Mouse (Mus musculus) CH12.LX (cell line): ENCODE results near the gene Fam90a1a. TPM values are rescaled to one million over a fixed set of nuclear protein-coding genes. Genes with fewer than 3 reads are reported as not detected.
"Not testable (repeated sequence)": the region's sequence is repeated elsewhere in the genome, so short reads cannot be mapped to it uniquely, and the experiment has no call there.

Experiments used
- DNase-seq: peaks from one replicate; pipeline ENCODE4 v3.0.0-alpha.2; 2013; ENCODE audit errors: extremely low read depth
- H3K27ac ChIP-seq: 2 replicates; pipeline ENCODE4 v1.5.1; 2012; ENCODE audit warnings: low read depth, mild to moderate bottlenecking, control low read depth, moderate library complexity; ENCODE audit not compliant: insufficient read depth
- H3K27me3 ChIP-seq: replicated peaks from 2 replicates; pipeline ENCODE3; 2012; ENCODE audit warnings: inconsistent platforms
- H3K36me3 ChIP-seq, 2 experiments: replicated peaks in 1 of 2; 2 replicates each; pipeline versions ENCODE3 to v1.6.1; 2012; ENCODE audit warnings: inconsistent platforms in 1 of 2, low read length in 1 of 2, mild to moderate bottlenecking in 1 of 2, mixed read lengths in 1 of 2, moderate library complexity in 1 of 2; ENCODE audit not compliant: control insufficient read depth in 1 of 2, insufficient read depth in 1 of 2
- H3K4me1 ChIP-seq, 2 experiments: 2 replicates each; pipeline ENCODE4 v1.6.1; 2012; ENCODE audit warnings: inconsistent platforms in 1 of 2, moderate library complexity in 1 of 2; ENCODE audit not compliant: insufficient read depth in 2 of 2, control insufficient read depth in 1 of 2
- H3K4me2 ChIP-seq: 2 replicates; pipeline ENCODE4 v1.6.1; 2012; ENCODE audit warnings: low read depth, mild to moderate bottlenecking, control low read depth; ENCODE audit not compliant: poor library complexity, insufficient read depth, severe bottlenecking
- H3K4me3 ChIP-seq, 3 experiments: fragments of 150-350 bp in 1 of 3; sonication (generic) in 1 of 3; replicated peaks in 1 of 3; 2 replicates each; pipeline versions ENCODE3 to v1.5.1; 2011 to 2012; ENCODE audit warnings: low read depth in 2 of 3, low read length in 2 of 3, mild to moderate bottlenecking in 2 of 3, moderate library complexity in 2 of 3, control low read depth in 1 of 3, improper control_type of control experiment in 1 of 3, inconsistent platforms in 1 of 3, mixed read lengths in 1 of 3; ENCODE audit not compliant: poor library complexity in 1 of 3
- H3K79me2 ChIP-seq: replicated peaks from 2 replicates; pipeline ENCODE4 v1.6.1; 2012; ENCODE audit warnings: mild to moderate bottlenecking, moderate library complexity; ENCODE audit not compliant: control insufficient read depth, poor library complexity, insufficient read depth, severe bottlenecking; ENCODE audit errors: extremely low read depth
- H3K9ac ChIP-seq: 2 replicates; pipeline ENCODE4 v1.6.1; 2012; ENCODE audit warnings: low read depth, mild to moderate bottlenecking, control low read depth, moderate library complexity; ENCODE audit not compliant: insufficient read depth
- H3K9me3 ChIP-seq: replicated peaks from 2 replicates; pipeline ENCODE3; 2012; ENCODE audit warnings: low read length, inconsistent platforms, mixed read lengths
- CHD2 ChIP-seq: IDR thresholded peaks from 2 replicates; pipeline ENCODE4 v1.6.1; 2011; ENCODE audit warnings: low read length, improper control_type of control experiment
- GABPA ChIP-seq: IDR thresholded peaks from 2 replicates; pipeline ENCODE4 v1.6.1; 2012; ENCODE audit warnings: low read depth, low read length, improper control_type of control experiment, inconsistent platforms; ENCODE audit not compliant: insufficient replicate concordance
- HCFC1 ChIP-seq: IDR thresholded peaks from 2 replicates; pipeline ENCODE4 v1.6.1; 2012; ENCODE audit warnings: low read depth, mild to moderate bottlenecking, inconsistent platforms, low read length, improper control_type of control experiment
- MAZ ChIP-seq: IDR thresholded peaks from 2 replicates; pipeline ENCODE4 v1.6.1; 2012; ENCODE audit warnings: low read depth, mild to moderate bottlenecking, inconsistent platforms, low read length, improper control_type of control experiment, moderate library complexity
- MXI1 ChIP-seq: IDR thresholded peaks from 2 replicates; pipeline ENCODE4 v1.6.1; 2011; ENCODE audit warnings: mild to moderate bottlenecking, low read depth, low read length, improper control_type of control experiment
- NELFE ChIP-seq: IDR thresholded peaks from 2 replicates; pipeline ENCODE4 v1.6.1; 2011; ENCODE audit warnings: low read depth, low read length, improper control_type of control experiment
- PAX5 ChIP-seq: IDR thresholded peaks from 2 replicates; pipeline ENCODE4 v1.6.1; 2012; ENCODE audit warnings: low read length, inconsistent platforms, mixed read lengths
- RAD21 ChIP-seq: IDR thresholded peaks from 2 replicates; pipeline ENCODE4 v1.6.1; 2011; ENCODE audit warnings: low read depth, mild to moderate bottlenecking, low read length, improper control_type of control experiment, moderate library complexity
- SIN3A ChIP-seq: IDR thresholded peaks from 2 replicates; pipeline ENCODE4 v1.6.1; 2012; ENCODE audit warnings: low read length, improper control_type of control experiment, inconsistent platforms
- SMC3 ChIP-seq: IDR thresholded peaks from 2 replicates; pipeline ENCODE4 v1.6.1; 2011; ENCODE audit warnings: low read depth, low read length, improper control_type of control experiment
- TBP ChIP-seq: conservative IDR thresholded peaks from 2 replicates; pipeline ENCODE4 v1.6.1; 2011; ENCODE audit warnings: low read depth, low read length, improper control_type of control experiment
- UBTF ChIP-seq: IDR thresholded peaks from 2 replicates; pipeline ENCODE4 v1.6.1; 2012; ENCODE audit warnings: low read depth, mild to moderate bottlenecking, inconsistent platforms, low read length, improper control_type of control experiment, moderate library complexity
- ZC3H11A ChIP-seq: IDR thresholded peaks from 2 replicates; pipeline ENCODE4 v1.6.1; 2012; ENCODE audit warnings: low read depth, mild to moderate bottlenecking, inconsistent platforms, low read length, improper control_type of control experiment
- ZKSCAN1 ChIP-seq: IDR thresholded peaks from 2 replicates; pipeline ENCODE4 v1.6.1; 2012; ENCODE audit warnings: low read depth, inconsistent platforms, low read length, improper control_type of control experiment, borderline replicate concordance
- ZMIZ1 ChIP-seq: IDR thresholded peaks from 2 replicates; pipeline ENCODE4 v1.6.1; 2012; ENCODE audit warnings: low read depth, mild to moderate bottlenecking, inconsistent platforms, low read length, improper control_type of control experiment
- ZNF384 ChIP-seq: IDR thresholded peaks from 2 replicates; pipeline ENCODE4 v1.6.1; 2012; ENCODE audit warnings: low read depth, low read length, improper control_type of control experiment, inconsistent platforms
- dilution Hi-C: fragments of 300-500 bp; cut with MboI; formaldehyde crosslinking; loops from 2 replicates; pipeline ENCODE4 v1.14.3; 2020; ENCODE audit warnings: low sequenced_read_pairs; ENCODE audit not compliant: extremely low pct_unique_long_range_greater_than_20kb, extremely low pct_ligation_motif_present
- in situ Hi-C: fragments of 300-500 bp; cut with MboI; formaldehyde crosslinking; loops from 3 replicates; pipeline ENCODE4 v1.14.3; 2019; ENCODE audit warnings: low sequenced_read_pairs, low pct_ligation_motif_present, low pct_unique_long_range_greater_than_20kb, mixed read lengths
- polyA plus RNA-seq: library from polyadenylated mRNA; unstranded; fragments of >175 nt; gene quantifications from 2 replicates; pipeline ENCODE4 v1.2.1, GENCODE M21; 2012; ENCODE audit warnings: low read depth; ENCODE audit not compliant: insufficient read length
- total RNA-seq, 2 experiments: library from RNA; depleted of rRNA; stranded (reverse); fragments of 300-350 nt in 1 of 2; fragments of >200 nt in 1 of 2; gene quantifications; 2 replicates each; pipeline ENCODE4 v1.2.3; 2012 to 2014

Gene Fam90a1a
- total and polyA plus RNA-seq, 3 experiments: not detected

- H3K36me3 ChIP-seq: no peaks in the 10 kb centered on the region
- no peak within 1 kb of the TSS for H3K4me2 ChIP-seq
- peaks cover 38% of the 10 kb centered on the region for H3K27me3 ChIP-seq
- H3K4me3 ChIP-seq: no peak within 1 kb of the TSS
- DNase-seq: no peak
- H3K79me2 ChIP-seq: no peaks in the 10 kb centered on the region
- dilution Hi-C loops: no loop called here
- H3K9ac ChIP-seq: no peak within 1 kb of the TSS
- no peaks in the 10 kb centered on the region for H3K4me1 ChIP-seq
- no peaks in the 10 kb centered on the region for H3K9me3 ChIP-seq
- in situ Hi-C loops: no loop called here
- TF ChIP-seq ZNF384 (no peak), ZC3H11A (no peak), ZKSCAN1 (no peak), RAD21 (no peak), UBTF (no peak), NELFE (no peak), TBP (no peak), MAZ (no peak), MXI1 (no peak)
- TF ChIP-seq, all 38 proteins: peak for 0
- H3K27ac ChIP-seq: no peak within 1 kb of the TSS
Measured at GRCm38 (mm10) chr8:21932610-21933009, 25.9 kb upstream of the Fam90a1a start, which contains the start of gene Defb15. Defb15 (minus strand) TSS chr8:21932710.

- H3K9me3 ChIP-seq, H3K9ac ChIP-seq, H3K4me1 ChIP-seq, H3K27ac ChIP-seq, H3K4me2 ChIP-seq, H3K4me3 ChIP-seq, in situ Hi-C loops, dilution Hi-C loops, H3K36me3 ChIP-seq, H3K79me2 ChIP-seq, DNase-seq: not testable (repeated sequence)
- H3K27me3 ChIP-seq: peaks cover 22% of the 10 kb centered on the region
Measured at GRCm38 (mm10) chr8:21938052-21938451, 20.5 kb upstream of the Fam90a1a start, which contains the start of gene Defb35. Defb35 (plus strand) TSS chr8:21938352.

DNA sequence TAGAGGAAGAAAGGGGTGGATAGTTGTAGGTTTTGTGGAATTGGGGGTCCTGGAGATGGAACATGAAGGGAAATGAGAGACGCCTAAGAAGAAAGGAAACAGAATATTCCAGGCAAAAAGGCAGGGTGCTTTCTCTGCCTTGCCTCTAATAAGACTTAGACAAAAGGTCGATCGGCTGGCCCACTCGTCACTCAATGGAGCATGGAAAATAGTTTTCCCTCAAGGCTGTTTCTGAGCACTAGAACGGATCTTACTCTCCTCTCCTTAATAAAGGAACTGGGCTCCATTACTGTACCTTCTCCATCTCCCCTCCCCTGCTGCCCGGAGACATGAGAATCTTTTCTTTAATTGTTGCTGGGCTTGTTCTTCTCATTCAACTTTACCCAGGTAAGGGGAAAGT, 12.1 kb upstream of the Fam90a1a start, which contains the start of gene Defb13:
Gene Defb13 (plus strand): TSS at position 301 of the 400 bp plus-strand sequence.
- in situ Hi-C loops: no loop called here
- no peak within 1 kb of the TSS for H3K9ac ChIP-seq
- dilution Hi-C loops: no loop called here
- H3K4me1 ChIP-seq: no peaks in the 10 kb centered on the region
- H3K36me3 ChIP-seq: no peaks in the 10 kb centered on the region
- H3K27ac ChIP-seq: no peak within 1 kb of the TSS
- peaks cover 60% of the 10 kb centered on the region for H3K27me3 ChIP-seq
- no peak within 1 kb of the TSS for H3K4me2 ChIP-seq
- no peaks in the 10 kb centered on the region for H3K9me3 ChIP-seq
- DNase-seq: no peak
- TF ChIP-seq CHD2 (no peak), GABPA (no peak), ZMIZ1 (no peak), UBTF (no peak), SMC3 (no peak), PAX5 (no peak), HCFC1 (no peak), SIN3A (no peak)
- no peak within 1 kb of the TSS for H3K4me3 ChIP-seq
- no peaks in the 10 kb centered on the region for H3K79me2 ChIP-seq
